Mouse (Mus musculus): ENCODE results near the gene Gch1. TPM values are rescaled to one million over a fixed set of nuclear protein-coding genes. Genes with fewer than 3 reads are reported as not detected.

The Gch1 gene
- polyA plus RNA-seq, 1 experiment: 0.81 TPM

DNA sequence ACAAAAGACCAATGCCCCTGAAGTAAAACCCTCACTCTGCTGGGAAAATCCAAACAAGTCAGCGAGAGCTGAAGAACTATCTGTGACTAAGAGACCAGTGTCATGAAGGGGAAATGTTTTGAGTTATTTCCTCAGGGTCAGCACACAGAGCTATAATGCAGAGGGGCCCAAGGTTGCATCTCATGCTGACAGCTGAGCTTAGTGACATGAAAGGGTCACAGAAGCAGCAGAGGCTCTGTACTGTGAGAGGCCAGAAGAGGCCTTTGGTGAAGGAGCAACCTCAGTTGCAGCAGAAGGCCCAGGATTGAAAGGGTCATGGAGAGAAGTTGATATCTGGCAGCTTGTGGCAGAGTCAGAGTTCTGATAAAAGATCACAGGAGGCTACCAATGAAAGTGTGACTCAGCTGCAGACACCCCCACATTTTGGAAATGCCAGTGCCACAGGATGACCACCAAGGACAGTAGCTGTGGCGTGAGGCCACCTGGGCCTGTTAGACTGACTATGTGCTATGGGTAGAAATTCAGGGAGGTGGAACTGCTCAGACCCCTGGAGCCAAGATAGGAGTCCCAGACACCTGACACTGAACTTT, 29.1 kb downstream of the Gch1 start:
- H3K4me1 ChIP-seq (ENCODE audit: control insufficient read depth, insufficient read depth, low read length): no peaks in the 10 kb centered on the region
- H3K36me3 ChIP-seq (ENCODE audit: control insufficient read depth, insufficient read depth, low read length): no peaks in the 10 kb centered on the region
- TF ChIP-seq POLR2A (IDR thresholded peaks at IDR 0.05; ENCODE audit: control insufficient read depth, low read depth, low read length) (no peak), CTCF (IDR thresholded peaks at IDR 0.05; ENCODE audit: control insufficient read depth, insufficient read depth, insufficient replicate concordance, low read depth, low read length) (no peak)
- no peak overlapping the region for H3K27ac ChIP-seq (ENCODE audit: control insufficient read depth, insufficient read depth, low read depth, low read length)
- H3K4me3 ChIP-seq (ENCODE audit: control insufficient read depth, low read depth, low read length): no peak overlapping the region
- no peaks in the 10 kb centered on the region for H3K27me3 ChIP-seq (ENCODE audit: control insufficient read depth, insufficient read depth, low read length)

DNA sequence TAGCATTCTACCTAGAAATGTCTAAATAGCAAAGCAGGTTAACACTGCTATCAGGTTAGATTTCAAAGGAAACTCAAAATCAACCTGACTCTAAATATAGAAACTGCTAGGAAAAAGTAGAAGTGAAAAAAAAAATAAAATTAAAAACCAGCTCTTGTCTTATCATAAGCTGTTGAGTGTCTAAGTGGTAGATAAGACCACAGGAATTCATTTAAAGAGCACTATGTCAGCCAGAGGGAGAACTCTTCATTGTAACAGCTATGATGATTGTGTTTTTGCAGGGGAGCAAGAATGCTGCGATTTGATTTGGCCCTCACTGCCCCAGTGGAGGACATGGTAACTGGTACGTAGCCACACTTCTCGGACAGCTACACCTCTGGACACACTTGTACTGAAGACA, 34.9 kb downstream of the Gch1 start:
- Histone ChIP-seq H3K27me3 (ENCODE audit: control insufficient read depth, insufficient read depth, low read length) (no peaks in the 10 kb centered on the region), H3K4me1 (ENCODE audit: control insufficient read depth, insufficient read depth, low read length) (no peaks in the 10 kb centered on the region), H3K36me3 (ENCODE audit: control insufficient read depth, insufficient read depth, low read length) (no peaks in the 10 kb centered on the region), H3K4me3 (ENCODE audit: control insufficient read depth, low read depth, low read length) (no peak overlapping the region), H3K27ac (ENCODE audit: control insufficient read depth, insufficient read depth, low read depth, low read length) (no peak overlapping the region)
- TF ChIP-seq CTCF (IDR thresholded peaks at IDR 0.05; ENCODE audit: control insufficient read depth, insufficient read depth, insufficient replicate concordance, low read depth, low read length) (no peak), POLR2A (IDR thresholded peaks at IDR 0.05; ENCODE audit: control insufficient read depth, low read depth, low read length) (no peak)

DNA sequence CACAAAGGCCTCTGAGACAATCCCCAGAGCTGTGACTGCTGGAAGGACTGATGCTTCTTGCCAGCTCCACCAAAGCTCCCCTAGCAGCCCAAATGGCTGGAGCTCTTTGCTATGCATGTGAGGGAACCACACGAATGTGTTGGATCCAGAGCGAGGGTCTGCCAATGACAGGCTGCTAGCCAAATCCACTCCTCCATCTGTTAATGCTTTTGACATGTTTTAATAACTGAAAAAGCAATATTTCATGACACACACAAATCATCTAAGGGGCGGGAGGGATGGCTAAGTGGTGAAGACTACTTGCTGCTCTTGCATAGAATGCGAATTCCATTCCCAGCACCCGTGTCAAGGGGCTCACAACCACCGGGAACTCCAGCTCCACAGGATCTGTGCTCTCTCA, 37.9 kb downstream of the Gch1 start:
- H3K4me1 ChIP-seq (ENCODE audit: control insufficient read depth, insufficient read depth, low read length): no peaks in the 10 kb centered on the region
- H3K36me3 ChIP-seq (ENCODE audit: control insufficient read depth, insufficient read depth, low read length): no peaks in the 10 kb centered on the region
- no peak overlapping the region for H3K4me3 ChIP-seq (ENCODE audit: control insufficient read depth, low read depth, low read length)
- TF ChIP-seq CTCF (IDR thresholded peaks at IDR 0.05; ENCODE audit: control insufficient read depth, insufficient read depth, insufficient replicate concordance, low read depth, low read length) (no peak), POLR2A (IDR thresholded peaks at IDR 0.05; ENCODE audit: control insufficient read depth, low read depth, low read length) (no peak)
- no peak overlapping the region for H3K27ac ChIP-seq (ENCODE audit: control insufficient read depth, insufficient read depth, low read depth, low read length)
- no peaks in the 10 kb centered on the region for H3K27me3 ChIP-seq (ENCODE audit: control insufficient read depth, insufficient read depth, low read length)

DNA sequence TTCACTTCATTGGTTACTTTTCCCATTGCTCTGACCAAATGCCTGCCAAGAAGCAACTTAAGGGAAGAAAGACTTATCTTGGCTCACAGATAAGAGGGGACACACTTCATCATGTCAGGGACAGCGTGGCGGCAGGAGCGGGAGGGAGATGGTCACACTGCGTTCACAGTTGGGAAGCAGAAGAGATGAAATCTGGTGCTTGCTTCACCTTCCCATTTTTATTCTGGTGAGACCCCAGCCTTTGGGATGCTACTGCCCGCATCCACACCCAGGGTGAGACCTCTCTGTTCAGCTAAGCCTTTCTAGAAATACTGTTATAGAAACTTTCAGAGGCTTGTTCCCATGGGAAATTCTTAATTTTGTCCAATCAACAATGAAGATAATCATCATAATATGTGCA, 44.9 kb downstream of the Gch1 start:
- Histone ChIP-seq H3K27me3 (ENCODE audit: control insufficient read depth, insufficient read depth, low read length) (no peaks in the 10 kb centered on the region), H3K4me1 (ENCODE audit: control insufficient read depth, insufficient read depth, low read length) (peaks cover 5% of the 10 kb centered on the region), H3K36me3 (ENCODE audit: control insufficient read depth, insufficient read depth, low read length) (no peaks in the 10 kb centered on the region), H3K4me3 (ENCODE audit: control insufficient read depth, low read depth, low read length) (no peak overlapping the region; the same call in 1 of the 2 replicates), H3K27ac (ENCODE audit: control insufficient read depth, insufficient read depth, low read depth, low read length) (no peak overlapping the region)
- TF ChIP-seq CTCF (IDR thresholded peaks at IDR 0.05; ENCODE audit: control insufficient read depth, insufficient read depth, insufficient replicate concordance, low read depth, low read length) (no peak), POLR2A (IDR thresholded peaks at IDR 0.05; ENCODE audit: control insufficient read depth, low read depth, low read length) (no peak)

DNA sequence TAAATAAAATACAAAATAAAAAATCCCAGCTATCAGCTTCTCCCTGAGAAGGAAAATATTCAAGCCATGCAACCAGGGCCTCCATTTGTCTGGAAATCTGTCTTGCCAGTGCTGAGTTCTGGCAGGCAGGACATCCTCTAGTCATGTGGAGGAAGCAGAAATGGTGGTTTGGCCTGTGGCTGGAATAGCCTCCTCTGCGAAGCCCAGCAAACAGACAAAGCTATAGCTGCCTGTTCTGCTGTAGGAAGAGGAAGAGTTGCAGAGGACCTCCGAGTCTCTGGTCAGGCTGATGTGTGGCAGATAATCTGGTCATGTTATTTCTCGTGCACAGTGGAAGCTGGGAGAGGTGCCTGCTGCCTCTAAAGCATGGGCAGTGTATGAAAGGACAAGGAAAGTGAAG, 50.4 kb downstream of the Gch1 start:
- Histone ChIP-seq H3K36me3 (ENCODE audit: control insufficient read depth, insufficient read depth, low read length) (no peaks in the 10 kb centered on the region), H3K27ac (ENCODE audit: control insufficient read depth, insufficient read depth, low read depth, low read length) (no peak overlapping the region), H3K27me3 (ENCODE audit: control insufficient read depth, insufficient read depth, low read length) (no peaks in the 10 kb centered on the region), H3K4me1 (ENCODE audit: control insufficient read depth, insufficient read depth, low read length) (no peaks in the 10 kb centered on the region), H3K4me3 (ENCODE audit: control insufficient read depth, low read depth, low read length) (no peak overlapping the region)
- TF ChIP-seq POLR2A (IDR thresholded peaks at IDR 0.05; ENCODE audit: control insufficient read depth, low read depth, low read length): no peak
- no peak for TF ChIP-seq CTCF (IDR thresholded peaks at IDR 0.05; ENCODE audit: control insufficient read depth, insufficient read depth, insufficient replicate concordance, low read depth, low read length)

DNA sequence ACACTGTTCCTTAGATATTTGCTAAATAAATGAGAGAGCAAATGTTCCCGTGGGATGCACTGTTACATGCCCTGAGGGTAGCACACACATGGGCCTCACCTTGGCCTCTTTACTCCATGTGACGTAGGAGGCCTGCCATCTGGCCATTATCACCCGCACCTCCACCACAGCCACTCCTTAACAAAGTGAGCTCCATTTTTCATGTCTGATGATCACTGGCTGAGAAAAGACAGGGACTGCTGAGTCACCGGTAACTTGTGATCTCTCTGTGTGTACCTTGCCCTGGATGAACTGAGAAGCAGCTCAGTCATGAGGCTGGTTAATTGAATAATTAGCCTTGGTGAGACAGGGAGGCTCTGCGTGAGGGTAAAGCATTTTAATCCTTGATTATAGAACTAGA, 52.6 kb downstream of the Gch1 start:
- TF ChIP-seq CTCF (IDR thresholded peaks at IDR 0.05; ENCODE audit: control insufficient read depth, insufficient read depth, insufficient replicate concordance, low read depth, low read length) (no peak), POLR2A (IDR thresholded peaks at IDR 0.05; ENCODE audit: control insufficient read depth, low read depth, low read length) (no peak)
- no peaks in the 10 kb centered on the region for H3K27me3 ChIP-seq (ENCODE audit: control insufficient read depth, insufficient read depth, low read length)
- H3K36me3 ChIP-seq (ENCODE audit: control insufficient read depth, insufficient read depth, low read length): no peaks in the 10 kb centered on the region
- no peak overlapping the region for H3K4me3 ChIP-seq (ENCODE audit: control insufficient read depth, low read depth, low read length)
- no peaks in the 10 kb centered on the region for H3K4me1 ChIP-seq (ENCODE audit: control insufficient read depth, insufficient read depth, low read length)
- H3K27ac ChIP-seq (ENCODE audit: control insufficient read depth, insufficient read depth, low read depth, low read length): no peak overlapping the region

DNA sequence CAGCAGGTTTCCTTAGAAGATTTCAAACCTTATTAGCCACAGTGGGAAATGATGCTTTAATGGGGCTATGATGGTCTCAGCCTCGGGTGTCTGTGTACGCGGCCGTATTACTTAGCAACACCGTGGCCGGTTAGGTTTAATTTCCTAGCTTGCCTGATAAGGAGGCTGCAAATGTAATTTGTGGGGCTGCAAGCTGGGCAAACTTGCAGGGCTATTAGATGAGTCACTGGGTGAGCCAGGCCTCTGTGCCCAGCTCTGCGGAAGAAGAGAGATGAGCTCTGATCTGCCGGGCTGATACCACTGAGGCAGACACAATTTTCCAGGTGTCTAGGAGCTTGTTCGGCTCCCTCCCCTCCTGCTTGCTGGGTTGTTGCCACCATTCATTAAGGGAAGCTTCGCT, 55.3 kb downstream of the Gch1 start:
- Histone ChIP-seq H3K27ac (ENCODE audit: control insufficient read depth, insufficient read depth, low read depth, low read length) (no peak overlapping the region), H3K4me3 (ENCODE audit: control insufficient read depth, low read depth, low read length) (no peak overlapping the region), H3K36me3 (ENCODE audit: control insufficient read depth, insufficient read depth, low read length) (no peaks in the 10 kb centered on the region), H3K27me3 (ENCODE audit: control insufficient read depth, insufficient read depth, low read length) (no peaks in the 10 kb centered on the region), H3K4me1 (ENCODE audit: control insufficient read depth, insufficient read depth, low read length) (no peaks in the 10 kb centered on the region)
- TF ChIP-seq CTCF (IDR thresholded peaks at IDR 0.05; ENCODE audit: control insufficient read depth, insufficient read depth, insufficient replicate concordance, low read depth, low read length): no peak

DNA sequence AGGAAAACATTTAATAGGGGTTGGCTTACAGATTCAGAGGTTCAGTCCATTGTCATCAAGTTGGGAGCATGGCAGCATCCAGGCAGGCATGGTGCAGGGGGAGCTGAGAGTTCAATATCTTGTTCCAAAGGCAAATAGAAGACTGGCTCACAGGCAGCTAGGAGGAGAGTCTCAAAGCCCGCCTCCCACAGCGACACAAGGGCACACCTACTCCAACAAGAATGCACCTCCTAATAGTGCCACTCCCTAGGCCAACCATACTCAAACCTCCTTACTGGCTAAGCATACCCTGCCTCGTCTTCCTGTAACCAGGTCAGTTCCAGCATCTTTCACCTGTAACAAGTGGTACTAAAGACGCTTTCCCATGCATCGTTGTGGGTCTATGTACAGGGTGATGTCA, 61.2 kb downstream of the Gch1 start:
- no peak for TF ChIP-seq CTCF (IDR thresholded peaks at IDR 0.05; ENCODE audit: control insufficient read depth, insufficient read depth, insufficient replicate concordance, low read depth, low read length)
- no peaks in the 10 kb centered on the region for H3K36me3 ChIP-seq (ENCODE audit: control insufficient read depth, insufficient read depth, low read length)
- H3K4me3 ChIP-seq (ENCODE audit: control insufficient read depth, low read depth, low read length): no peak overlapping the region
- H3K27me3 ChIP-seq (ENCODE audit: control insufficient read depth, insufficient read depth, low read length): no peaks in the 10 kb centered on the region
- no peak overlapping the region for H3K27ac ChIP-seq (ENCODE audit: control insufficient read depth, insufficient read depth, low read depth, low read length)
- H3K4me1 ChIP-seq (ENCODE audit: control insufficient read depth, insufficient read depth, low read length): no peaks in the 10 kb centered on the region
